Mouse (Mus musculus) bone marrow macrophage, adult 2 months (primary cell): Measurements from ENCODE around the gene Zfp111.

Experiments
- CTCF ChIP-seq: IDR thresholded peaks from 2 replicates; pipeline ENCODE4 v1.5.1; 2012; ENCODE audit warnings: low read depth, mild to moderate bottlenecking, low read length, moderate library complexity
- POLR2A ChIP-seq: IDR thresholded peaks from 2 replicates; pipeline ENCODE4 v1.6.1; 2012; ENCODE audit warnings: mild to moderate bottlenecking, low read depth, low read length, borderline replicate concordance

GRCm38 (mm10) chr7:24207488-24208261, 3.6 kb downstream of the Zfp111 start:
- TF ChIP-seq CTCF: no peak
- TF ChIP-seq POLR2A: no peak
